Mouse (Mus musculus): ENCODE measurements around the gene Gm4922.
A peak's percentile ranks its signal among the peaks of the same experiment; 100 is the strongest.

Gene Gm4922

GRCm38 (mm10) chr10:18786693-18787092 lies at the start of gene Gm4922:
Gene Gm4922 (minus strand): TSS chr10:18786793.
- DNase-seq: no peak

- DNase-seq: peak; percentile 68
Measured at GRCm38 (mm10) chr10:18835684-18836479, 49.3 kb upstream of the Gm4922 start.

GRCm38 (mm10) chr10:18834389-18834788 lies 47.8 kb upstream of the Gm4922 start:
- no peak for DNase-seq

GRCm38 (mm10) chr10:18831823-18832222 lies 45.2 kb upstream of the Gm4922 start:
- DNase-seq: no peak

GRCm38 (mm10) chr10:18830359-18830758 lies 43.8 kb upstream of the Gm4922 start:
- no peak for DNase-seq

GRCm38 (mm10) chr10:18827936-18828335 lies 41.3 kb upstream of the Gm4922 start:
- DNase-seq: peak; percentile 57

- DNase-seq: no peak
Measured at GRCm38 (mm10) chr10:18826107-18826506, 39.5 kb upstream of the Gm4922 start.

GRCm38 (mm10) chr10:18825143-18825542 lies 38.5 kb upstream of the Gm4922 start:
- no peak for DNase-seq

- no peak for DNase-seq
Measured at GRCm38 (mm10) chr10:18816560-18816959, 30.0 kb upstream of the Gm4922 start.

GRCm38 (mm10) chr10:18811751-18812150 lies 25.2 kb upstream of the Gm4922 start:
- no peak for DNase-seq

- DNase-seq: no peak
Measured at GRCm38 (mm10) chr10:18790063-18790462, 3.5 kb upstream of the Gm4922 start.

- DNase-seq: no peak
Measured at GRCm38 (mm10) chr10:18788601-18789000, 2.0 kb upstream of the Gm4922 start.

- DNase-seq: no peak
Measured at GRCm38 (mm10) chr10:18777546-18777945, 9.0 kb downstream of the Gm4922 start.

- no peak for DNase-seq
Measured at GRCm38 (mm10) chr10:18772537-18773179, 13.9 kb downstream of the Gm4922 start.

GRCm38 (mm10) chr10:18769909-18770308 lies 16.7 kb downstream of the Gm4922 start:
- no peak for DNase-seq

GRCm38 (mm10) chr10:18760241-18760640 lies 26.4 kb downstream of the Gm4922 start:
- DNase-seq: peak; percentile 87

GRCm38 (mm10) chr10:18750057-18750456 lies 36.5 kb downstream of the Gm4922 start:
- DNase-seq: no peak

GRCm38 (mm10) chr10:18743286-18744142 lies 43.1 kb downstream of the Gm4922 start, which contains the start of gene Arfgef3:
Gene Arfgef3 (minus strand): TSS chr10:18743949.
- DNase-seq: peak; percentile 75

GRCm38 (mm10) chr10:18742086-18742485 lies 44.5 kb downstream of the Gm4922 start:
- no peak for DNase-seq

- no peak for DNase-seq
Measured at GRCm38 (mm10) chr10:18741024-18741423, 45.6 kb downstream of the Gm4922 start.
